Mouse (Mus musculus): ENCODE data around the gene Lrrc4.

Gene Lrrc4

GRCm38 (mm10) chr6:28762132-28762775, 69.3 kb downstream of the Lrrc4 start:
- DNase-seq: no peak

DNA sequence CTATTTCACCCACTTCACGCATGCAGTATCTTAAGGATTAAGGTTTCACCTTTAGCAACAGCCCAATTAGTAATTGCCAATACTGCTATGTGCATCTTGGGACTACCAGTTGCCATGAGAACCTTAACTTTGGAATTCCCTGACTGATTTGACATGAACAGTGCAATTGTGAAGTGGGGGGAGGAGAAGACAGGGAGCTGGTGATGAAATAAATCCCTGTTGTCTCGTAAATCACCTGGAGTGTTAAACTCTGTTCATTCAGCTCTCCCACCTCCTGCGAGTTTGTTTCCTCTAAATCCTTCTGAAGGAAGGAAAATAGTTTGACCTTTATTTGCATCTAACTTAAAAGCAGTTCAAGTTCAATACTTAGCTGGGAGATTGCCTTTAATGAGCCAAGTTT, 69.8 kb downstream of the Lrrc4 start:
- DNase-seq: no peak

DNA sequence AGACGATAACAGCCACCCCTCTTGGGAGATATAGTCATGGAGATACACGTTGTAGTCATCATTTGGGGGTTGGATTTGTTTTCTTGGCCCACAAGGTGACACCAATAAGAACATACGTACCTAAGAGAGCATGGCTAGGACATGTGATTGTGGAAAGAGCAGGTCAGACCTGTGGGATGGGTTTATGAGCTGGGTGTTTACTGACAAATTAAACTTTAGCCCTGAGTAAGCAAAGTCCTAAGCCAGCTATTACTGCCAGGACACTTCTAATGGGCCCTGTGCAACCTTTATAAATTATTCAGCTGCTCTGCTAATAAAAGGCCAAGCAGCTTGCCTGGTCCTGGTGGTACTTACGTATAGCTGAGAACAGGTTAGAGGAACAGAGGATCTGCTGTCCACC, 73.3 kb downstream of the Lrrc4 start:
- no peak for DNase-seq

GRCm38 (mm10) chr6:28756306-28757018, 75.1 kb downstream of the Lrrc4 start:
- DNase-seq: no peak

DNA sequence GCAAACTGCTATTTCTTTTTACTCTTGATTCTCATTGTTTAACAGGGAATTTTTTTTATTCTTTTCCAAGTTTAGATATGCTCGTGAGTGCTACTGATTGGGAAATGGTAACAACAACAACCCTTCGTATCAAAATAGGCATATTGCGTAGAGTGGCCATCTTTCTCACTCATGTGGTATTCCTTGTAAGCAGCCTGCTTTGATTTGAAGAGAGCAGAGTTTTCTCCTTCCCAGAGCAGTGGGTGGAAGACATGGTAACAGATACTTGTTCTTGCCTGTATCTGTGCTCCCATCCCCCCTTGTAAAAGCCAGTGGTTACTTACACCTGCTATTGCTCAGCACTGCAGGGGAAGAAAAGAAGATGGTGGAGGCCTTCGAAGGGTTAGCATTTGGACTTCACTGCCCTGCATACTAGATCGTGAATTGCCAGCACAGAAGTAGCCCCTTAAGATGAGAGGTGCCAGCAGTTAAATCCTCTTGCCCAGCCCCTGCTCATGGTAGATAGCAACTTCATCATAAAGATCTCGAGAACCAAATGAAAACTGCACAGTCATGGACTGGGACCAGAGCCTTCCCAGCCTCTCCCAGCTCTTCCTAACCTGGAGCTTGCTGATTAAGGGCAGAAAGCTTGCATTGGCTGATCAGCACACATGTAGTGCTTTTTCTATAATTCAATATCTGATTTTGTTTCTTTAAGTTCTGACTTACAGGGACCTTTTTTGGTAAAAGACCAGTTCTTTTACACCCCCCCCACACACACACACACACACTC, 77.2 kb downstream of the Lrrc4 start:
- DNase-seq: no peak

DNA sequence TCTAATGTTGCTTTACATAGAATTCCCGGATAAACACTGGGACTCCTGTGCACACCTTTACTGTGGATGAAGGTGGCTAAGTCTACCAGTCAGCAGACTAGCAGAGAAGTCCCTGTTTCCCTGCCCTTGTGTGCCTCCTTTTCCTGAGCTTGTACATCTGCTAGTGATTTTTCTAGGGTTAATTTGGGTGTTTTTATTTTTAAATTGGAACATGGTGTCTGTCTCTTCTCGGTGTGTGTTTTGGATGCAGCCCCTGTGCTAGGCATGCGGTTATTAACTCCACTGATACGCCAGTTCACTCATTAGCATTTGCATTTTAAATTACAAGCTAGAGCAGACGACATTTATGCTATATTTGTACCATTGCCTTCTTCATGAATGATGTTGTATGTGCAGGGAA, 77.9 kb downstream of the Lrrc4 start:
- no peak for DNase-seq

- DNase-seq: no peak
These were observed 78.3 kb downstream of the Lrrc4 start for GRCm38 (mm10) chr6:28753217-28753616.

- no peak for DNase-seq
These were observed 80.4 kb downstream of the Lrrc4 start for GRCm38 (mm10) chr6:28751186-28751585.

- DNase-seq: no peak
These were observed 82.3 kb downstream of the Lrrc4 start for GRCm38 (mm10) chr6:28749224-28749623.

- DNase-seq: peak; percentile 82
These were observed 83.4 kb downstream of the Lrrc4 start for GRCm38 (mm10) chr6:28747931-28748670.

GRCm38 (mm10) chr6:28747025-28747424, 84.5 kb downstream of the Lrrc4 start:
- DNase-seq: no peak

GRCm38 (mm10) chr6:28745864-28746263, 85.7 kb downstream of the Lrrc4 start:
- DNase-seq: no peak

DNA sequence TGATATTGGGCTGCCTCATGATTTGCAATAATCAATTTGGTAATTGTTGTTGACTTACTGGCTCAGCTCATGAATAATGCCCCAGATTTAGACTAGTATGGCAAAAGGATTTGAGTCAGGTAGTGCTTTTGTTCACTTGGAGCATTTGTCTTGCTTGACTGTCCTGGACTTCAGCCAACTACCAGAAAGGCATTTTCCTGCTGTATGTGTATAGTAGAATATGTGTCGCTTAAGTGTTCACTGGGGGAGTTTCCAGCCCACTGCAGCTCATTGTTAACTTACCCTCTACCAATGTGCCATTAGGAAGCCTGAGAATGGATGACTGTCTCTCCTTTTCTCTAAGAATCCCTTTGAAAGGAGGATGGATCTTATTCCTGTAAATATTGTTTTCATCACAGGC, 88.0 kb downstream of the Lrrc4 start:
- no peak for DNase-seq

GRCm38 (mm10) chr6:28737601-28738000, 93.9 kb downstream of the Lrrc4 start:
- no peak for DNase-seq

GRCm38 (mm10) chr6:28736665-28737064, 94.9 kb downstream of the Lrrc4 start:
- DNase-seq: no peak

GRCm38 (mm10) chr6:28735116-28735515, 96.4 kb downstream of the Lrrc4 start:
- DNase-seq: no peak

- no peak for DNase-seq
These were observed 97.5 kb downstream of the Lrrc4 start for GRCm38 (mm10) chr6:28733884-28734647.

DNA sequence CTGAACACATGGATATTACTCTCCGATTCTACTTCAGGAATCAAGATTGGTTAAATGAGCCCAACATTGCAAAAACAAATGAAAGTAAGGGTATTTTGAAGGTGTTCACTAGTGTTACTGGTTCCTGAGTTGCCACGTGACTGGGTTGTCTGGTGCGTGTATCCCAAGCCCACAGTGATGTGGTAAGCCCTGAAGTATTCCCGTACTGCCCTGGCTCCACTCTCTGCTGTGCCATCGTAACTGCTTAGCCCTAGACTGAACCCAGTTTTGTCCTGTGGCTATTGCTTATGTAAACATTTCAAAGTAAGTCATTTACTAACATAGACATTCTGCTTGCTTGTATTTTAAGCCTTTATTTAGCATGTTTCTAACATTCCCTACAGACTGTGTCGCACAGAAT, 100.3 kb downstream of the Lrrc4 start:
- DNase-seq: no peak

DNA sequence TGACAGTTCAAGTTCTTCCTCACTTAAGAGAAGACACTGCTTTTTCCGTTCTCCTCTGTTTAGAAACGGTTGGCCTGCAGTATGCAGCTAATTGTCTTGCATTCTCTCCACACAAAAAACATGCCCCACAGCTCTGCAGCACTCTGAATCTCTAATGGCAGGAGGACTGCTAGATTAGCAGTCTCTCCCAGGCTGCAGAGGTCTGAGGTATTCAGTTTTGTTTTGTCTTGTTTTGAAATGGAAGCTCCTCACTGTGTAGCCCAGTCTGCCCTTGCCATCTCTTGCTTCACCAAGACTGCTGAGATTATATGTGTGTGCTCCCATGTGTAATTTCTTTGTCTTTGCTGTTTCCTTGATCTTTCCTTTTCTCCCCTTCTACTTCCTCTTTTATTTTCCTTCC, 101.9 kb downstream of the Lrrc4 start:
- DNase-seq: no peak

- DNase-seq: no peak
These were observed 102.3 kb downstream of the Lrrc4 start for GRCm38 (mm10) chr6:28729236-28729635.

DNA sequence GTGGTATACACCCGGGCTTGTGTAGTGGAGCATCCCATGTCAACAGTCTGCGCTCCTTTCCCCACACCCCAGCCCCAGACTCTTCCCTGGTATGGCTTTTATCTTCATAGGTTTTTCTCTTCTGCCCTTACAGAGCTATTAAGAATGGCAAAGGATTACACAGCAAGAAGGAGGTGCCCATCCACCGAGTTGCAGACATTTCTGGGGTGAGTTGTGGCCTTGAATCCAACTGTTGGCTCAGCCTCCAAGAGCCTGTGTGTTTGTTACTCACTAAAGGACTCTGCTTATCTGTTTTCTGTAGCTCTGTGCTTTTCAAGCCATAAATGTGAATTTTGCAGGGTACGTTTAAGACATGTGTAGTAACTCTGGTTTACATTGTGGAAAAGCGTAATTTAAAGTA, 106.8 kb downstream of the Lrrc4 start:
- no peak for DNase-seq

GRCm38 (mm10) chr6:28723059-28723458, 108.5 kb downstream of the Lrrc4 start:
- no peak for DNase-seq
